In genomic region chr16:18677746-18678679, GRCm38 (mm10) we compare ENCODE assay signal across 9 mouse cellular contexts. TPM values are rescaled to one million over a fixed set of nuclear protein-coding genes. Genes with fewer than 3 reads are reported as not detected.
DNase-seq lines count a peak whose midpoint lies in the region; ATAC-seq and TF ChIP-seq lines count a peak whose summit lies in the region.
"Had no signal": no experiment of that assay in that cellular context is flagged by ENCODE, and none has a peak within 500 bp of the region (broad histone marks: within the 10 kb centered on the region; RNA-seq: fewer than 3 reads in every experiment).

No protein-coding gene starts in this region.

- TF ChIP-seq CTCF in midbrain, postnatal 0 days (IDR thresholded peaks at IDR 0.05), result peak; percentile 63

- H3K27me3 ChIP-seq in forebrain, embryonic 11.5 days (ENCODE audit: control insufficient read depth, insufficient read depth, low read length), result no peaks in the 10 kb centered on the region
- H3K27me3 ChIP-seq in forebrain, embryonic 16.5 days (replicated peaks; ENCODE audit: control insufficient read depth, insufficient read depth, low read length), result no peaks in the 10 kb centered on the region
- no peaks in the 10 kb centered on the region for H3K27me3 ChIP-seq in midbrain, postnatal 0 days (ENCODE audit: insufficient read depth, low read length)

- H3K27ac ChIP-seq in forebrain, embryonic 11.5 days (ENCODE audit: low read depth, low read length), result no peak overlapping the region
- H3K27ac ChIP-seq in forebrain, embryonic 16.5 days (ENCODE audit: low read length), result no peak overlapping the region
- no peak overlapping the region for H3K27ac ChIP-seq in midbrain, postnatal 0 days (ENCODE audit: low read depth, low read length)
- H3K27ac ChIP-seq: macrophage had no signal

- no peaks in the 10 kb centered on the region for H3K36me3 ChIP-seq in forebrain, embryonic 11.5 days (ENCODE audit: control insufficient read depth, insufficient read depth, low read length)
- no peaks in the 10 kb centered on the region for H3K36me3 ChIP-seq in forebrain, embryonic 16.5 days (ENCODE audit: control insufficient read depth, insufficient read depth)
- H3K36me3 ChIP-seq in midbrain, postnatal 0 days (ENCODE audit: insufficient read depth, low read length), result no peaks in the 10 kb centered on the region

- 33% methylated on average over 17 of the region's 17 CpGs for WGBS in forebrain, embryonic 11.5 days
- 39% methylated on average over 17 of the region's 17 CpGs for WGBS in forebrain, embryonic 16.5 days
- 36% methylated on average over 17 of the region's 17 CpGs for WGBS in midbrain, postnatal 0 days

- H3K9ac ChIP-seq in forebrain, embryonic 11.5 days (ENCODE audit: low read length), result no peak overlapping the region
- H3K9ac ChIP-seq in forebrain, embryonic 16.5 days (replicated peaks; ENCODE audit: low read depth, low read length), result no peak overlapping the region
- no peak overlapping the region for H3K9ac ChIP-seq in midbrain, postnatal 0 days (replicated peaks; ENCODE audit: low read length, poor library complexity, severe bottlenecking)

- H3K9me3 ChIP-seq in forebrain, embryonic 11.5 days (ENCODE audit: control insufficient read depth, low read length), result no peaks in the 10 kb centered on the region
- no peaks in the 10 kb centered on the region for H3K9me3 ChIP-seq in forebrain, embryonic 16.5 days (ENCODE audit: control insufficient read depth, low read length)
- no peaks in the 10 kb centered on the region for H3K9me3 ChIP-seq in midbrain, postnatal 0 days (ENCODE audit: low read length)

- no peak for ATAC-seq in forebrain, embryonic 11.5 days (replicated peaks; ENCODE audit: low FRiP score)
- ATAC-seq in forebrain, embryonic 16.5 days, result no peak
- peak; percentile 89 for ATAC-seq in common myeloid progenitor, adult 5-6 weeks (replicated peaks; ENCODE audit: low read depth, poor library complexity, severe bottlenecking)
- ATAC-seq in midbrain, postnatal 0 days (ENCODE audit: low FRiP score), result no peak

- no peak overlapping the region for H3K4me2 ChIP-seq in forebrain, embryonic 11.5 days (ENCODE audit: low read depth, low read length, severe bottlenecking)
- no peak overlapping the region for H3K4me2 ChIP-seq in forebrain, embryonic 16.5 days (ENCODE audit: low read length)
- no peak overlapping the region for H3K4me2 ChIP-seq in midbrain, postnatal 0 days (ENCODE audit: low read depth, low read length, poor library complexity, severe bottlenecking)

- H3K4me3 ChIP-seq in forebrain, embryonic 11.5 days (ENCODE audit: low read depth, low read length), result no peak overlapping the region
- no peak overlapping the region for H3K4me3 ChIP-seq in forebrain, embryonic 16.5 days (replicated peaks; ENCODE audit: low read length)
- H3K4me3 ChIP-seq in midbrain, postnatal 0 days (ENCODE audit: low read depth, low read length), result no peak overlapping the region

- peak; percentile 80 for DNase-seq in forebrain, embryonic 11.5 days (ENCODE audit: low spot score)
- peak; percentile 93 for DNase-seq in ZHBTc4 (ENCODE audit: low read depth, low spot score)
- DNase-seq in heart, postnatal 36 days, result peak; percentile 65 to 77
- DNase-seq in layer of hippocampus, postnatal 36 days, result peak; percentile 47 to 50
- DNase-seq in midbrain, postnatal 0 days (ENCODE audit: low spot score), result peak; percentile 42
- peak; percentile 66 to 89 for DNase-seq in spleen, postnatal 4 days (ENCODE audit: low spot score in 2 of 2)

- intact Hi-C loops in heart, postnatal 36 days (cut with DNase I), result loop anchor here (1.0 to 2.0 kb wide), 2 partner anchors 49 to 235 kb away; partner anchors contain the start of gene Sept5

- H3K4me1 ChIP-seq in forebrain, embryonic 11.5 days (replicated peaks; ENCODE audit: control insufficient read depth, insufficient read depth, low read length), result no peaks in the 10 kb centered on the region
- no peaks in the 10 kb centered on the region for H3K4me1 ChIP-seq in forebrain, embryonic 16.5 days (replicated peaks; ENCODE audit: control insufficient read depth, insufficient read depth, low read length)
- no peaks in the 10 kb centered on the region for H3K4me1 ChIP-seq in midbrain, postnatal 0 days (ENCODE audit: insufficient read depth, low read length)

RNA-seq across cellular contexts. Expression of gene Sept5, which starts 48.3 kb away (rescaled TPM):
- 44.2 and 48.2 TPM in 2 replicates for polyA plus RNA-seq in forebrain, embryonic 11.5 days (2014; fragmentation: Nextera tagmentation; extraction: Ambion mirVana)
- polyA plus RNA-seq in forebrain, embryonic 16.5 days (2015; fragmentation: Nextera tagmentation; extraction: Ambion mirVana), result 216 and 228 TPM in 2 replicates
- 0.37 TPM in 1 of 2 replicates, not detected in the other for total RNA-seq in common myeloid progenitor, adult 5-6 weeks (2017)
- 1 to 10 TPM; 3.7 to 3.8 TPM for total RNA-seq in heart, postnatal 36 days (2021)
- total RNA-seq in layer of hippocampus, postnatal 36 days (2021), result 100 to 1,000 TPM; 548 to 589 TPM
- 376 and 407 TPM in 2 replicates for total RNA-seq in midbrain, postnatal 0 days (2014; rRNA removed)
- polyA plus RNA-seq in midbrain, postnatal 0 days (2015; fragmentation: Nextera tagmentation; extraction: Ambion mirVana), result 247 and 258 TPM in 2 replicates

RNA-seq across cellular contexts. Expression of gene Gm49601, which starts 51.8 kb away (rescaled TPM):
- 2.8 and 3.4 TPM in 2 replicates for polyA plus RNA-seq in forebrain, embryonic 11.5 days (2014; fragmentation: Nextera tagmentation; extraction: Ambion mirVana)
- polyA plus RNA-seq in forebrain, embryonic 16.5 days (2015; fragmentation: Nextera tagmentation; extraction: Ambion mirVana), result 16.9 and 23.4 TPM in 2 replicates
- total RNA-seq in common myeloid progenitor, adult 5-6 weeks (2017), result 1.8 TPM in 1 of 2 replicates, not detected in the other
- total RNA-seq in heart, postnatal 36 days (2021), result 1 to 10 TPM in 1 of 2 experiments, under 1 TPM in 1; 0.60 to 1.6 TPM
- total RNA-seq in layer of hippocampus, postnatal 36 days (2021), result 100 to 1,000 TPM; 172 to 185 TPM
- total RNA-seq in midbrain, postnatal 0 days (2014; rRNA removed), result 14.2 and 33.6 TPM in 2 replicates
- 3.4 and 7.0 TPM in 2 replicates for polyA plus RNA-seq in midbrain, postnatal 0 days (2015; fragmentation: Nextera tagmentation; extraction: Ambion mirVana)
- polyA plus RNA-seq: macrophage had no signal

RNA-seq across cellular contexts. Expression of gene Gp1bb, which starts 55.8 kb away (rescaled TPM):
- 5.3 and 6.0 TPM in 2 replicates for polyA plus RNA-seq in forebrain, embryonic 11.5 days (2014; fragmentation: Nextera tagmentation; extraction: Ambion mirVana)
- 8.0 and 9.5 TPM in 2 replicates for polyA plus RNA-seq in forebrain, embryonic 16.5 days (2015; fragmentation: Nextera tagmentation; extraction: Ambion mirVana)
- 7.3 and 12.1 TPM in 2 replicates for total RNA-seq in common myeloid progenitor, adult 5-6 weeks (2017)
- 1 to 10 TPM; 1.2 TPM for total RNA-seq in heart, postnatal 36 days (2021)
- 1 to 10 TPM in 1 of 2 experiments, under 1 TPM in 1; 0.85 to 1.2 TPM for total RNA-seq in layer of hippocampus, postnatal 36 days (2021)
- 28.6 and 39.4 TPM in 2 replicates for total RNA-seq in midbrain, postnatal 0 days (2014; rRNA removed)
- polyA plus RNA-seq in midbrain, postnatal 0 days (2015; fragmentation: Nextera tagmentation; extraction: Ambion mirVana), result 11.6 and 11.9 TPM in 2 replicates

Comparison
In these comparisons a context has a peak if more than half of its experiments do, and no peak if none do; other contexts are left out.
1. DNase-seq: peak in every context shown above with its lines; median percentile 93 in ZHBTc4; 80 in forebrain, embryonic 11.5 days; 78 in spleen, postnatal 4 days; 71 in heart, postnatal 36 days; 48 in layer of hippocampus, postnatal 36 days; 42 in midbrain, postnatal 0 days.
2. RNA of gene Sept5, which starts 48.3 kb away (total RNA-seq): 548 to 589 TPM in layer of hippocampus, postnatal 36 days and 376 to 407 TPM in midbrain, postnatal 0 days; 3.7 to 3.8 TPM in heart, postnatal 36 days and 0.37 TPM in common myeloid progenitor, adult 5-6 weeks; every median in the first group is over 10 times any median in the second.